Mouse (Mus musculus) kidney, embryonic 14.5 days (tissue): ENCODE measurements around the gene Spata16. TPM values are rescaled to one million over a fixed set of nuclear protein-coding genes. Genes with fewer than 3 reads are reported as not detected.

Experiments used
- microRNA-seq: library from miRNA; unstranded; fragments of <30 nt; microRNA quantifications from one replicate; pipeline ENCODE4, GENCODE M21; 2016
- polyA plus RNA-seq: library from polyadenylated mRNA; unstranded; fragments of >200 nt; fragmentation: Nextera tagmentation; extraction: Ambion mirVana; gene quantifications from 2 replicates; pipeline ENCODE4 v1.2.1, GENCODE M21; 2014

Spata16 gene
- polyA plus RNA-seq, 1 experiment from 2014 or later: not detected

Small RNA genes within 50 kb of the gene (microRNA-seq; reads per million reads assigned to microRNA genes)
- not detected for gene Gm25773
- not detected for gene Gm44464
